Mouse (Mus musculus) intestine, embryonic 14.5 days (tissue): ENCODE measurements around the gene Ankrd55. TPM values are rescaled to one million over a fixed set of nuclear protein-coding genes. Genes with fewer than 3 reads are reported as not detected.

Experiments
- ATAC-seq: fragments of 200-750 bp; cut with Nextera tagmentation; replicated peaks from 2 replicates; pipeline ENCODE4 v1.8.0; 2017; ENCODE audit warnings: low read depth, moderate number of reproducible peaks, moderate TSS enrichment, moderate library complexity; ENCODE audit not compliant: low FRiP score, low TSS enrichment
- DNase-seq: peaks from one replicate; pipeline ENCODE4 v3.0.0-alpha.2; 2018; ENCODE audit warnings: low spot score
- H3K27ac ChIP-seq: fragments of 300-500 bp; sonication (generic); 2 replicates; pipeline ENCODE4 v1.5.1; 2014; ENCODE audit warnings: low read depth, mild to moderate bottlenecking, control low read depth
- H3K27me3 ChIP-seq: fragments of 300-500 bp; sonication (generic); replicated peaks from 2 replicates; pipeline ENCODE4 v1.6.1; 2014; ENCODE audit warnings: low read length, control low read depth; ENCODE audit not compliant: control insufficient read depth, insufficient read depth
- H3K36me3 ChIP-seq: fragments of 300-500 bp; sonication (generic); 2 replicates; pipeline ENCODE4 v1.6.1; 2014; ENCODE audit warnings: low read length, control low read depth; ENCODE audit not compliant: control insufficient read depth, insufficient read depth
- H3K4me1 ChIP-seq: fragments of 300-500 bp; sonication (generic); replicated peaks from 2 replicates; pipeline ENCODE4 v1.6.1; 2014; ENCODE audit warnings: low read length, control low read depth, mixed read lengths; ENCODE audit not compliant: control insufficient read depth, insufficient read depth
- H3K4me2 ChIP-seq: fragments of 300-500 bp; sonication (generic); 2 replicates; pipeline ENCODE4 v1.6.1; 2014; ENCODE audit warnings: low read length
- H3K4me3 ChIP-seq: fragments of 300-500 bp; sonication (generic); 2 replicates; pipeline ENCODE4 v1.5.1; 2014; ENCODE audit warnings: low read depth, low read length, control low read depth, mixed read lengths
- H3K9ac ChIP-seq: fragments of 300-500 bp; sonication (generic); 2 replicates; pipeline ENCODE4 v1.6.1; 2014; ENCODE audit warnings: mild to moderate bottlenecking, low read length
- H3K9me3 ChIP-seq: fragments of 300-500 bp; sonication (generic); 2 replicates; pipeline ENCODE4 v1.6.1; 2016; ENCODE audit warnings: low read length, control low read depth; ENCODE audit not compliant: control insufficient read depth
- WGBS: fragments of 180-500 bp; shearing (Covaris S2); extraction: QIAGEN DNeasy Blood & Tissue Kit; methylation state at CpG from one replicate; pipeline ENCODE4 v1.1.7; 2014; 5-methylcytosine and 5-hydroxymethylcytosine counted together
- polyA plus RNA-seq: library from polyadenylated mRNA; unstranded; fragments of >200 nt; fragmentation: Nextera tagmentation; extraction: Ambion mirVana; gene quantifications from 2 replicates; pipeline ENCODE4 v1.2.1, GENCODE M21; 2014

Gene Ankrd55
- polyA plus RNA-seq, 1 experiment from 2014 or later = 0.39 TPM

GRCm38 (mm10) chr13:112326977-112327376 is 38.7 kb downstream of the Ankrd55 start:
- peaks cover 13% of the 10 kb centered on the region; the same call in 1 of the 2 replicates for H3K4me1 ChIP-seq
- ATAC-seq (no peak), DNase-seq (no peak)
- no peak overlapping the region for H3K4me2 ChIP-seq
- H3K9ac ChIP-seq = no peak overlapping the region
- no peaks in the 10 kb centered on the region for H3K9me3 ChIP-seq
- 88% methylated on average over 5 of the region's 5 CpGs for WGBS
- H3K27ac ChIP-seq = 0 out of 2 replicates have a peak overlapping the region, but pooled peaks have one; percentile 23
- H3K4me3 ChIP-seq = no peak overlapping the region
- no peaks in the 10 kb centered on the region for H3K36me3 ChIP-seq
- H3K27me3 ChIP-seq = no peaks in the 10 kb centered on the region

- Histone ChIP-seq H3K27me3 (no peaks in the 10 kb centered on the region), H3K4me1 (peaks cover 16% of the 10 kb centered on the region; the same call in 1 of the 2 replicates), H3K4me2 (no peak overlapping the region), H3K36me3 (no peaks in the 10 kb centered on the region), H3K9me3 (no peaks in the 10 kb centered on the region), H3K4me3 (no peak overlapping the region), H3K9ac (no peak overlapping the region), H3K27ac (peak overlapping the region; percentile 23; the same call in 1 of the 2 replicates)
- no peak for DNase-seq
- no peak for ATAC-seq
- 26% methylated on average over 4 of the region's 4 CpGs for WGBS
Measured at GRCm38 (mm10) chr13:112327511-112327910, 39.3 kb downstream of the Ankrd55 start.

GRCm38 (mm10) chr13:112330257-112330656 is 42.0 kb downstream of the Ankrd55 start:
- Histone ChIP-seq H3K9ac (no peak overlapping the region), H3K9me3 (no peaks in the 10 kb centered on the region), H3K27me3 (no peaks in the 10 kb centered on the region), H3K36me3 (no peaks in the 10 kb centered on the region), H3K27ac (no peak overlapping the region), H3K4me1 (peaks cover 16% of the 10 kb centered on the region; the same call in 1 of the 2 replicates), H3K4me3 (no peak overlapping the region), H3K4me2 (no peak overlapping the region)
- DNase-seq (no peak), ATAC-seq (no peak)
- 82% methylated on average over 6 of the region's 6 CpGs for WGBS

GRCm38 (mm10) chr13:112330919-112331681 is 42.8 kb downstream of the Ankrd55 start:
- DNase-seq (no peak), ATAC-seq (peak; percentile 76)
- Histone ChIP-seq H3K36me3 (no peaks in the 10 kb centered on the region), H3K4me1 (peaks cover 16% of the 10 kb centered on the region; the same call in 1 of the 2 replicates), H3K4me2 (peak overlapping the region; percentile 1; the same call in 1 of the 2 replicates), H3K9ac (0 out of 2 replicates have a peak overlapping the region, but pooled peaks have one; percentile 6), H3K27ac (peak overlapping the region; percentile 71), H3K27me3 (no peaks in the 10 kb centered on the region), H3K9me3 (no peaks in the 10 kb centered on the region), H3K4me3 (no peak overlapping the region)
- WGBS = 25% methylated on average over 8 of the region's 8 CpGs

- no peaks in the 10 kb centered on the region for H3K36me3 ChIP-seq
- 25% methylated on average over 1 of the region's 1 CpGs for WGBS
- DNase-seq = no peak
- peak overlapping the region; percentile 71 for H3K27ac ChIP-seq
- no peak overlapping the region for H3K4me3 ChIP-seq
- ATAC-seq = peak; percentile 60
- H3K9me3 ChIP-seq = no peaks in the 10 kb centered on the region
- no peaks in the 10 kb centered on the region for H3K27me3 ChIP-seq
- H3K9ac ChIP-seq = no peak overlapping the region
- H3K4me2 ChIP-seq = peak overlapping the region; percentile 1; the same call in 1 of the 2 replicates
- peaks cover 16% of the 10 kb centered on the region; the same call in 1 of the 2 replicates for H3K4me1 ChIP-seq
Measured at GRCm38 (mm10) chr13:112331682-112332061, 43.4 kb downstream of the Ankrd55 start.

- ATAC-seq (no peak), DNase-seq (no peak)
- H3K27ac ChIP-seq = no peak overlapping the region
- H3K27me3 ChIP-seq = no peaks in the 10 kb centered on the region
- H3K4me1 ChIP-seq = peaks cover 15% of the 10 kb centered on the region; the same call in 1 of the 2 replicates
- H3K4me2 ChIP-seq = no peak overlapping the region
- no peaks in the 10 kb centered on the region for H3K9me3 ChIP-seq
- 66% methylated on average over 3 of the region's 3 CpGs for whole genome bisulfite sequencing
- no peak overlapping the region for H3K9ac ChIP-seq
- H3K36me3 ChIP-seq = no peaks in the 10 kb centered on the region
- H3K4me3 ChIP-seq = no peak overlapping the region
Measured at GRCm38 (mm10) chr13:112335531-112335930, 47.3 kb downstream of the Ankrd55 start.

- 92% methylated on average over 9 of the region's 9 CpGs for WGBS
- Histone ChIP-seq H3K27me3 (no peaks in the 10 kb centered on the region), H3K27ac (no peak overlapping the region), H3K9ac (no peak overlapping the region), H3K4me1 (peaks cover 5% of the 10 kb centered on the region; the same call in 1 of the 2 replicates), H3K36me3 (no peaks in the 10 kb centered on the region), H3K4me3 (no peak overlapping the region), H3K9me3 (no peaks in the 10 kb centered on the region), H3K4me2 (no peak overlapping the region)
- ATAC-seq (no peak), DNase-seq (no peak)
Measured at GRCm38 (mm10) chr13:112337146-112337545, 48.9 kb downstream of the Ankrd55 start.

GRCm38 (mm10) chr13:112340205-112340604 is 52.0 kb downstream of the Ankrd55 start:
- no peak for DNase-seq
- 0 out of 2 replicates have a peak, but pooled peaks have one; percentile 40 for ATAC-seq
- no peak overlapping the region for H3K4me3 ChIP-seq
- no peak overlapping the region for H3K4me2 ChIP-seq
- no peak overlapping the region for H3K9ac ChIP-seq
- H3K4me1 ChIP-seq = peaks cover 4% of the 10 kb centered on the region; the same call in 1 of the 2 replicates
- H3K9me3 ChIP-seq = no peaks in the 10 kb centered on the region
- no peaks in the 10 kb centered on the region for H3K36me3 ChIP-seq
- H3K27ac ChIP-seq = no peak overlapping the region
- 48% methylated on average over 8 of the region's 8 CpGs for WGBS
- no peaks in the 10 kb centered on the region for H3K27me3 ChIP-seq
